Mouse (Mus musculus) E14TG2a.4 (cell line): ENCODE results near the gene Fnbp1l.

ENCODE experiments used
- CTCF ChIP-seq: conservative IDR thresholded peaks from 2 replicates; pipeline ENCODE4 v1.5.1; 2014; ENCODE audit warnings: low read length
- NANOG ChIP-seq: IDR thresholded peaks from 2 replicates; pipeline ENCODE4 v1.6.1; 2014; ENCODE audit warnings: borderline replicate concordance, low read length, mixed read lengths

DNA sequence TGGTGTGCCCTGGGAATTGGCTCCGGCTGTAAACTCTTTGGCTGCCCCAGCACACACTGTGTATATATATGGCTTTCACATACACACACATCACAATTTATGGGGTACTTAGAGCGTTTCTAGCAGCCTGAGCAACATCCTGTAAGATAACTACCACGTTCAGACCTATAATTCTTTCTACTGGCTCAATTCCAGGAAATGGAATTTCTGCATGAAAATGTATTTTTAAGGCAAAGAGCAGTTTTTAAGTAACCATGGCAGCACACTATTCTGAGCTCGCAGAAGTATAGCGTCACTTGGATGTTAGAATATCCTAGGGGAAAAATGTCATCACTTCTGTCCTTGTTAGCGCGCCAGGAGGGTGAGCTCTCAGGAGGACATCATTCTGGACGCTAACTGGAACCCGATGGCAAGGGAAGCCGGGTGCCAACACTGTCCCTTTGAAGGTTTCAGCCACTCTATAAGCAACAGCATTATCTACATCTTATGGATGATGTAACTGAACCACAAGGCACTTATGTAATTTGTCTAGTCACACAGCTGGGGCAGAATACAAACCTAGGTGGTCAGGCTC, 113.1 kb downstream of the Fnbp1l start:
- TF ChIP-seq CTCF = no peak
- no peak for TF ChIP-seq NANOG
